Mouse (Mus musculus): ENCODE results near the gene Prss22. TPM values are rescaled to one million over a fixed set of nuclear protein-coding genes. Genes with fewer than 3 reads are reported as not detected.
"Not testable (repeated sequence)": the region's sequence is repeated elsewhere in the genome, so short reads cannot be mapped to it uniquely, and the experiment has no call there.

The Prss22 gene
- total RNA-seq, 2 experiments from 2014 or later = not detected

DNA sequence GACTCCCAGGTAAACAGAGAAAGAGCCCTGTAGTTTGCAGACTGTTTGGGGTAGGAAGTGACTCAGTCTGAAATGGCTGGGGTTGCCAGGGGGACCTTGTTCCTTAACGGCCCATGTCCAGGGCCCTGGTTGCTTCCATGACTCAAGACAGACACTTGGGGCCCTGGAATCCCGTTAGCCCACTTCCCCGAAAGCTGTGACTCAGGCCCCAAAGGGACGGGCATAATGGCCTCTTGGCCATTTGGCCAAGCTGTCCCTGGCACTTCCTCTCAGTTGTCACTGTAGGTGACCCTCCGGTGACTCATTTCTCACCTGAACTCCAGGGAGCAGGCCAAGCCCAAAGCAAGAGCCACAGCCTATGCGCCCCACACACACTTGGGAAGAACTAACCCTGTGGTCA, 483 bp upstream of the Prss22 start:
- no peak for DNase-seq (ENCODE audit: low spot score in 2 of 2)

DNA sequence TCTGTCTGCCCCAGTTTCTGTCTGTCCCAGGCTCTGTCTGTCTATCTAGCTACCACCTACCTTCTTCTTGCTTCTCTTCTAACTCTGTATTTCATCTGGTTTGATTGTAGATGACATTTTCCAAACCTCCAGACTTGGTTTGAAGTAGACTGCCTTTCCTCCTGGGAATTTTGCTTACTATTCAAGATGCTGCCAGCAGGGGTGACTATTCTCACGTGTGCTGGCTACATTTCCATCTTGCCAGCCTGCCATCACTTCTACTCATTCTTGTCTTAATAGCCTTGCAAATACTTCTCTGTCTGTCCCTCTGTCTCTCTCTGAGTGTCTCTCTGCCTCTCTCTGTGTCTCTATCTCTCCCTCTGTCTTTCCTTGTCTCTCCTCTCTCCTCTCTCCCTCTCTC, 2.5 kb downstream of the Prss22 start:
- no peak for DNase-seq (ENCODE audit: low spot score in 2 of 2)

DNA sequence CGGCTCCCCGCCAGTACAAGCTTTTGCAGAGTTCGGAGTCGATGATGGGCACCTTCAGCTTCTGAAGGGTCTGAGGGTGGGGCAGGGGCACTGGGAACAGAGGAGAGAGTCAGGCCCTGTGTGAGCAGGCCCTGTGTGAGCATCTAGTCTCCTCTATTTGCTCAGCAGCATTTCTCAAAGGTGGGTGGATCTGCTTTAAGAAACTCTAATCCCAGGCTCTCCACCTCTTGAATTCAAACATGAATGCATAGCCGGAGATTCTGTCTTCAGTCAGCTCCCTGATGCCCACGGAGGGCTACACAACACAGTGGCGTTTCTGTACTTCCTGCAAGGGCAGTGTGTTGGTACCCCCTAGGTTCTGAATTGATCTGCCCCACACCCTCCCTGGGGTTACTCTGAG, 3.2 kb downstream of the Prss22 start:
- no peak for DNase-seq (ENCODE audit: low spot score in 2 of 2)

DNA sequence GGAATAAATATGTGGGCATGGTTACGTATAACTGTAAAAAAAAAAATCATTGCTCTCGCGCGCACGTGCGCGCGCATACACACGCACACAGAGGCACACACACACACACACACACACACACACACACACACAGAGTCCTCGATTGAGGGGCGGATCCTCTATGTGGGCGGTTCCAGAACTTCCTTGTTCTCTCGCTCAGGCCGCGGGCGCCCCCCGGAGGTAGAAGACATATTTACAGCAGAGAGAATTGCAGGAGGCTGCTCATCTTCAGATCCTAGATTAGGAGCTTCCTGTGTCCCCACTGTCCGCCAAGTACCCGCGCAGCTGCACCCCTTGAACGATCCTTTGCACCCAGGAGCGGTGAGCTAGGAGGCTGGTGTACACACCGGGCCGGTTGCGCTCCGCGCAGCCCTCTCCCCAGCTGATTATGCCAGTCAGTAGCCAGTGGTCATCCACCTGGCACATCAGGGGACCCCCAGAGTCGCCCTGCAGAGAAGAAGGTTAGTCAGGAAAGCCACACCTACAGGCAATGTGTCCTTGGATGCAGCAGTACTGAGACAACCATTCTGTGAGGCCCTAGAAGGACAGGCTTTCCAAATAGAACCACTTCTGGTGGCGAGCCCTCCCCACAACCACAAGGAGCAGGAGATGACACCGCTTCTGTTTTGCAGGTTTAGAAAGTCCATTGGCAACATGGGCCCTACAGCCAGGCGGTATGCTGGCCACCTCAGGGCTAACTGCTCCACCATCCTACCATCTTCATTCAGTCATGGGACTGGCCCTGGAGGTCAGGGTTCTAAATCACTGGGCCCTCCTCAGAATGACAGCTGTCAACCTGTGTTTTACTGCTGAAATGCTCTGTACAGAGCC, 4.1 kb downstream of the Prss22 start:
- peak; percentile 87 to 96 for DNase-seq (ENCODE audit: low spot score in 2 of 2)

DNA sequence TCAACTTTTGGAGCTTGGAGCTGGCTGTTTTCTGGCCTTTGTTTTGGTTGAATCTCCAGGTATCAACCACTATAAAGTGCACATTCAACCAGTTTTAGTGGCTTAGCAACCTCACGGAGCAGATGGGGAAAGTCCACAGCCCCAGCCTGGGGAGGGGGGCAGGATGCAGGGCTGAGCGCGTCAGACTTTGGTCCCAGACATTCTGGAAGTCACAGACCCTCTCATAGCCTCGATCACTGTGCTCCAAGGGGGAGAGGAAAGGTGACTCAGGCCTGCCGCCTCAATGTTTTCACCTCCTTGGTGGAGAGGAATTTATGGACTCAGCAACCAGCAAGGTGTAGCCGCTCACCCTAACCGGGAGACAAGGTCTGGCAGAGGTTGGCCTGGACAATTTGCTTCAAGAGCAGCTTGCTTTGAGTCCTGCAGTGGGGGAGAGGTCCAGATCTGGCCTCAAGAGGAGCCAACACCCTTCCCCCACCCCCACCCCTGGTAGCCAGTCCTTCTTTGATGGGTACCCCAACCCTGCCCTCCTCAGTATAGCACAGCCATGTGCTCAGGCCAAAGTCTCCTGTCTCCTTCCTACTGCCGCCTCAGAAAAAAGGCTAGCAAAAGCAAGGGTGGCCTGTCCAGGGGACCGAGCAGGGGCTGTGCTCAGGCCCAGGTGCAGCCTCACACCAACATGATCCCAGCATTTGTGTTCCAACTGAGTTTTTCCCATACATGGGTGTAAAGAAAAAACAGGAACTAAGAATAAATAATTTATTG, 4.9 kb downstream of the Prss22 start:
- no peak for DNase-seq (ENCODE audit: low spot score in 2 of 2)

DNA sequence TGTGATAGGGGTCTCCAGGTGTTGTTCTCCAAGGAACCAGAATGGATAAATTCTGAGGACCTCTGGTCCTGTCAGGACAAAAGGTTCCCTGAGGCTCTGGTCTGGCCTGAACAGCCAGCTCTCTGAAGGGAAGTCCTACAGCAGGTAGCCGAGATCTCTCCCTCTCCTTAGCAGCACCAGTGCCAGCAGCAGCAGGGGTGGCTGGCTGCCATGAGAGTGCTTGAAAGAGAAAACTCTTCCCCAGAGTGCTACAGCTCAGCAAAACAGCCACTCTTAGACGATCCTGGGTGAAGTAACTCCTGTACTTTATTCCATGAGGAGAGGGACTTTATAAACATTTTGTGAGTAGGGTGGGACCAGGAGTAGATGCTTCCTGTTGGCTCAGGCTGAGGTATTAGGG, 8.1 kb downstream of the Prss22 start:
- no peak for DNase-seq (ENCODE audit: low spot score in 2 of 2)

DNA sequence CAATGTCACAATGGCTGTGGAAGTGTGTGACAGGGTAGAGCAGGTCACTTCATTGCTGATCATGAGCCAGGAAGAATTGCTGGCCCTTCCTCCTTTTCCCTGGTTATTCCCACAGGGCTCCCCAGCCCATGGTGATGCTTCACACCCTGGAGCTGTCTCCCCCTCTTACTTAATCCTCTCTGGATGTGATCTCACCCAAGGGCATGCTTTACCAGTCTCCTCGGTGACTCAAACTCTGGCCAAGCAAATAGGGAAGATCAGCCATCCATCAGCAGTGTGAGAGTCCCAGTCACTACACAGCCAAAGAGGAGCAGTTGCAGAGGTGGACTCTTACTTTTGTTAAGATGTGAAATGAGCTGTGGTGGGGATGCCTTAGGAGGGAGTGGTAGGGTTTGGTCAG, 12.9 kb downstream of the Prss22 start:
- no peak for DNase-seq (ENCODE audit: low spot score in 2 of 2)

DNA sequence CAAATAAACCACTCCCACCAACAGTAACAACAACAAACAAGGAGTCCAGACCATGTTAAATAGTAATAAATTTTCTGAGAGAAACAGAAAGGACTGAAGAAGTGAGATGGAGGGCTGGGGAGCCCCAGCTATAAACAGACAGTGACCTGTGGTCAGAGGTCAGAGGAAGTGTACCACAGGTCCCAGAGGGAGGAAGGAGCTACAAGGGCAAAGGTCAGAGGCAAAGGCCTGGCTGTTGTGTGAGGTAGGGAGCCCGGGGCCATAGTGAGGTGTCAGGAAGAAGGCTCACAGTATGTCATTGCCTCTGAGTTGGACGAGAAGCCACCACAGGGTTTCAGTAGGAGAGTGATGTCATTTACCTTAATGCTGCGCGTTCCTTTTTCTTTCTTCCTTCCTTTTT, 15.0 kb downstream of the Prss22 start:
- no peak for DNase-seq (ENCODE audit: low spot score in 2 of 2)

DNA sequence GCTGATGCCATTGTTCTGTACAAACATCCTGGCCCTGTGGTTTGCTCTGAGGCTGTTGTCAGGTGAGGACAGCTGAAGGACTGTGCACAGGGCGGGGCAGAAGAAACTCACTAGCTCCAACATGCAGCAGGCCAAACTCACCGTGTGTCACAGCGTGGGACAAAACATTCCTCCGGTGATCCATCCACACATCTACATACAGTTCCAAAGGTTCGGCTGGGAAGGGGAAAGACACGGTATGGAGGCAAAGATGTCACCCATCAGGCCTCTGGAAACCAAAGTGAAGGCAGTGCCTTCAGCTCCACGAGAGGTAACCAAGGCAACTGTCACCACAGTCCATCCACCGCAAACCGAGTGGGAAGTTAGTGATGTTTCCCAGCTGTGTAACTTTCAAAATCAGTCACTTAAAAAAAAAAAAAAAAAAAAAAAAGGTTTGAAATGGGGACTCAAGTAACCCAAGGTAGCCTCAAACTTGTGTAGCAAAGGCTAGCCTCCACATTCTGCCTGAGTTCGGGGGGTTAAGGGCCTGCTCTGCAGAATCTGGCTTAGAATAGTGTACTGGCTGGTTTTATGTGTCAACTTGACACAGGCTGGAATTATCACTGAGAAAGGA, 17.5 kb downstream of the Prss22 start, which contains the start of gene Prss30:
Prss30 (minus strand) TSS at position 270 of the 613 bp plus-strand sequence.
- no peak for DNase-seq (ENCODE audit: low spot score in 2 of 2)

DNA sequence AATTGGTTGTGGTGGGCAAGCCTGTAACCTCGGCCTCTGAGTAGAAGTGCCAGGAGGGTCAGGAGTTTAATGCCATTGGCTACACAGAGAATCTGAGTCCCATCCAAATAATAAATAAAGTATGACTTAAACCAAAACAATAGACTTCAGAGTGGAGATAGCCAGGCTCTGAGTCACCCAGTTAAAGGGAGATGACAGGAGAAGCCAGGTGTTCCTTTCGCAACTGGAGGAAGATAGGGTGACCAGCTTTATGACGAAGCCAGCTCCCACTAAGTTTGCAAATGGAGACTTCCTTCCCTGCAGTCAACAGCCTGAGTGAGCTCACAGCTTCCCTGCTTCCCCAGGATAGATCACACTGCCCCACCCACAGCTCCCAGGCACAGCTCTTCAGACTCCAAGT, 18.4 kb downstream of the Prss22 start:
- DNase-seq (ENCODE audit: low spot score in 2 of 2) = no peak

DNA sequence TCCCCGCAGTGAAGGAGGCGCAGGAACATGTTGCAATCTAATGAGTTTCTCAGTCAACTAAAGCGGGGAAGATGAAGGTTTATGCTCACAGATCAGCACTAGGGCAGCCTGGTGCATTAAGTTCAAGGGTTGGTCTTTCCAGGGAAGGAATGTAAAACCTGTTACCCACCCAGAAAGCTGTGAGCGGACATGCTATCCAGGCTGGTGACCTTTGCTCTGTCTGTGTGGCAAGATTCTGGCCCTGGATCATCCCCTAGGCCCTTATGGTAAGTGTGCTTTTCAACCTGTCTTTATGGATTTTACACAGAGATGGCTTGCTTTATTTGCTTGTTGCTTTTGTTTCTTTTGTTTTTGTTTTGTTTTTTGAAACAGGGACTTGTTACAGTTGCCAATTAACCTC, 21.2 kb downstream of the Prss22 start:
- no peak for DNase-seq (ENCODE audit: low spot score in 2 of 2)

DNA sequence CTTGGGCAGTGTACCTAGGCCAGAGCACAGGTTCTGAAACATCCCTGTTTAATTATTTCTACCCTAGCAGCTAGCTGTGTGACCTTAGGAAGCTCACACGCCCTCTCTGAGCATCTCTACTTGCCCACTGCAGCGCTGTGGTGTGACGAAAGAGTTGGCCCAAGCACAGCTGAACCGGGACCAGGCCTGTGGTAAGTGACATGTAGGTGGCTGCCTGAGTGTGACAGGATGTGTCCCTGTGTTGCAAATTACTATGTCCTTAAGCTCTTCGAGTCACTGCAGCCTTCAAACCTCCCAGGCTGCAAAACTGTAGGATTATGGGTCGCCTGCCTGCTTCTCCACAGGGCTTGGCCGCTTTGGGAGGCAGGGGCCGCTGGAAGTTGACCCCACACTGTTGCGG, 26.6 kb downstream of the Prss22 start:
- no peak for DNase-seq (ENCODE audit: low spot score in 2 of 2)

DNA sequence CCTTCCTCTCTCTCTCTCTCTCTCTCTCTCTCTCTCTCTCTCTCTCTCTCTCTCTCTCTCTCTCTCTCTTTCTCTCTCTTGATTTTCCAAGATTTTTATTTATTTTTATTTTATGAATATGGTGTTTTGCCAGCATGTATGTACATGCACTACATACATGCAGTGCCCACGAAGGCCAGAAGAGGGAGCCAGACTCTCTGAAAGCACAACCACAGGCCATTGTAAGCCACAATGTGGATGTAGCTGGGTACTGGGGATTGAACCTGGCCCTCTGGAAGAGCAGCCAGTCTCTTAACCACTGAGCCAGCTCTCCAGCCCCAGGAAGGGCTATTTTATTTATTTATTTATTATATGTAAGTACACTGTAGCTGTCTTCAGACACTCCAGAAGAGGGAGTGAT, 28.7 kb downstream of the Prss22 start:
- DNase-seq (ENCODE audit: low spot score in 2 of 2) = peak; percentile 37 to 88

DNA sequence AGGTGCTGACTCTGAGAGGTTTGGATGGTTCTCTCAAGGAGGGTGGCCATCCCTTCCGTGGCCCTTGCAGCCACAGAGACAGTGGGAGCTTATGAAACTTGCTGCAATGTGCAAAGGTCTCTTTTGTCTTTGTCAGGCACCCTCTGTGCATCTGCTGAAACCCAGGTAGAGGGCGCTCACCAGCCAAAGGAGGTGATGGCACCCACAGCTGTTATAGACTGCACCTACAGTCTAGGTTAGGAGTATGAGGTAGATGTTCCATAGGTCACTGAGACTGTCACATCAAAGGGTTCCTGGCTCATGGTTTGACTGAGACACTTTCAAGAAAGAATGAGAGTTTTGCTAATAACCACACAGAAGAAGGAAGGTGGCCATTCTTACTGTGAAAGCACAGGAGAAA, 29.1 kb downstream of the Prss22 start:
- DNase-seq (ENCODE audit: low spot score in 2 of 2) = no peak

DNA sequence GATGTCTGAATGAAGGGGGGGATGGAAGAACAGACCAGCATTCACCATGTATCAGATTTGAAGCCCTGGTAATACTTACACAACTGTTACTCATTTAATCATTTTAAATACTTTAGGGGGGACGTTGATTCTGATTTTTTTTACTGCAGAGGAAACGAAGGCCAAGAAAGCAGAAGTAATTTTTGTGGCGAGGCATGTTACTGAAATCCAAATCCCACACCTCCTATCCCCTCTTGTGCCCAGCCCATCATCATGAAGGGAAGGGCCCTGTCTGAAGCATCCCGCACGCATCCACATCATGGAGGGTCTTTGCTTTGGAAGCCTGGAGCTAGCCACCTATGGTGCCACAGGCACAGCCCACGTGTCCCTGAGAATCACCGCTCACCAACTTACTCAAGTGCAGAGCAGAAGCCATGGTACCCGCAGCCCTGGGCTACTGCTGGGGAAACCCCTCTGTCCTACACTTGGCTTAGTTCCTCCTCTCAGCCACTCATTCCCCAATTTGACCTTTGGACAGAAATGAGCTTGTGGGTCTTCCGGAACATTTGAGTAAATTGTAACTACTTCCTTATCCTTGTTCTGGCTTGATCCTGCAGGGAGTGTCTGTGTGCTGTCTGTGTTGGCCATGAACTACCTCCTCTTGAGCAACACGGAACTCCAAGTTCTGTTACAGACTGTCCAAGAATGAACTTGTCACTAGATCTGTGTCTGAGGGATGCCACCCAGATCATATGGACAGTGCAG, 31.1 kb downstream of the Prss22 start:
- no peak for DNase-seq (ENCODE audit: low spot score in 2 of 2)

DNA sequence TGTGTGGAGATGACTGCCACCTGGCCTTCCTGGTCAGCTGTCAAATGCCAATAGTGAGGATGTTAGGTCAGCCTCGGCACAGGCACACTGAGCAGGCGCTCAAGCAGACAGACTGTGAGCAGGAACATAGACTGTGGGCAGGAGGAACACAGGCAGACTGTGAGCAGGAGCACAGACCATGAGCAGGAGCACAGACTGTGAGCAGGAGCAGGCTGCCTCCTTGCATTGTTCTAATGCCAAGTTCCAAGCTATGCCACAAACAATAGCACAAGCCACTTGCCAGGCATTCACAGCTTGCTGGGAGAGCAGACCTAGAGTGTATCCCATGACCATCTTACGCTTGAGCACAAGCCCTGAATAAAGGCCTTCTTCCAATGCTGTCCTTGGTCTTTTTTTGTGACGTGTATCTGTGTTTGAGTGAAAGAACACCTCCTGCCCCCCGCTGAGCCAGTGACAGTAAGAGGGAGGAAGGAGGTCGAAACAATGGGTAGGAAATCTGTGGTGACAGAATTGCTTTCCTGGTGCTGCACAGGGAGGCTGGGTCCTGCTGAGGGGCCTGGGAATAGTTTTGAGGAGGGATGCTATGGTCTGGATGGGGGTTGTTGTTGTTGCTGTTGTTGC, 32.0 kb downstream of the Prss22 start:
- peak; percentile 14 to 48 for DNase-seq (ENCODE audit: low spot score in 2 of 2)

DNA sequence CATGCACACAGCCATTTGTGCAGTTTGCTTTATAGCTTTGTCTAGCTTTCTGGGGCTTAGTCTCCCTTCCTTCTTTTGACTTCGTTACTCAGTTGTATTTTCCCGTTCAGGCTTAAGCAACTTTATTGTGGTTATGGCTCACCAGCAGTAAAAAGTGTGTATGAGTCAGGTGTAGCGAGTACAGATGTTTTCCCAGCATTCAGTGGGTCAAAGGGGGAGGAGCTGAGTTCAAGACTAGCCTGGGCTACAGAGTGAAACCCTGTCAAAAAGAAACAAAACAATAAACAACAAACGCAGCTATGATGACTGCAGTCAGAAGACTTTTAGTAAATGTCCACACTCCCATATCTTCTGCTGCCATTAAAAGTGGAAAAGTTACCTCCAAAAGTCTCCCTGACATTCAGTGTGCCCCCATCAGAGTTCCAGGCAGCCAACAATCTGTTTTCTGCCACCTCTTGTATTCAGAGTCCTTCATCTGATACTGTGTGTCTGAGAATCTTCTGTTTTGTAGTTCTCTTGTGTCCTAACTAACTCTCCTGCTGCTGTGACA, 36.3 kb downstream of the Prss22 start:
- DNase-seq (ENCODE audit: low spot score in 2 of 2) = no peak

DNA sequence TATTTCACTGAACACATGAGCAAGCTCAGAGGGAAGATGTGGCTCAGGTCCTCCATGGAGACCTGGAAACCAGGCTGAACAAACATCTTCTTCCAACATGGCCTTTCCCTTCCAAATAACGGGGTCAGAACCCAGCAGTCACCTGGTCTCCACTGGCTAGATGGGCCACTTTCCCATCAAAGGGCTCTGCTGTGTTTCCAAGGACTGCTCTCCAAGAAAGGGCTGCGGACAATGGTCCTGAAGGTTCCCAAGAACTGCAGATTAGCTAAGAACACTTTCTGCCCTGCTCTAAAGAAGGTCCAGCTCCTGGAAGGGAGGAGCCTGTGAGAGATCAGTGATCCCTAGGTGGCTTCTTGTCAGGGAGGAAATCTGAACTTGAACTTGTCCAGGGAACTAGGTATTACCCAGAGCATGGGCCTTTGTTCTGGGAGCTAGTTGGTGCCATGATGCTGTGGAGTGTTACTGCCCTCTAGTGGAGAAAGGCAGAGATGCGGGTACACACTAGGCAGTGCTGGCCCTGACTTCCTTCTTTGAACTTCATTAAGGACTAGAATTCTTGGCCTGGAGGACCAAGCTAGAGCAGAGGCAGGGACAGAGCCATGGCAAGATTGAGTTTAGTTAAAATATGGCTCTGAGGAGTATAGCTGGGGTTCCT, 37.7 kb downstream of the Prss22 start:
- DNase-seq (ENCODE audit: low spot score in 2 of 2) = peak; percentile 63 to 93

DNA sequence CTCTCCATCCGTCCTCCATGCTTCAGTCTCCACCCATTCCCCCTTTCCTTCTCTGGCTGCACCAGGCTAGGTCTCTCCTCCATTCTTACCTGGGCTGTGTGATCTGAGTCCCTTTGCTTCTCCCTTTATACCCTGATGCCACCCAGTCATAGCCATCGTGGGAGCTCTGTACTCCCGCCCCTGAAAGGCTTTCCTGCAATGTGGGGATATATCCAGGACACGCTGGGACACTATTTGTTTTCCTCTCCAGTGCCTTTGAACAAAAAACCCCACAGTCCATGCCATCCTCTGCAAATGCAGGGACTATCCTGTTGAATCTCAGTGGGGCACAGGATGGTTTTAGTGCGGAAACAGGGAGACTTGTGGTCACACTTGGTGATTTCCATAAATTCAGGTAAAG, 42.7 kb downstream of the Prss22 start, which contains the start of gene Sbpl:
Sbpl (minus strand) TSS at position 101 of the 400 bp plus-strand sequence.
- no peak for DNase-seq (ENCODE audit: low spot score in 2 of 2)

DNA sequence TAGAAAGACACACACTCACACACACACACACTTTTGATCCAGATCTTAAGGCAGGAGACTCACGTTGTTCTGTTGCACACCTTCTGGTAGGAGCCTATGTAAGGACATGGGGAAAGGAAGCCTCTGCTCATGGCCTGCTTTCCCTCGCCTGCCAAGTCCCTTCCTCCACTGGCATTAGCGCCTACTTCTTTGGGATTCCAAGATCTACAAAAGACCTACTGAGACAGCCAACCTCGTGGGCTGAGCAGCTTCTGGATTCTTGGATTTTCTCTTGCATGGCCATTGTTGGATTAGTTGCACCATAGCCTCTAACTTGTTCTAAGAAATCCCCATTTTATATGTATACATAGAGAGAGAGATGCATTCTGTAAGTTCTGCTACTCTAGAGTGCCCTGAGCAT, 47.1 kb downstream of the Prss22 start:
- not testable (repeated sequence) for DNase-seq (ENCODE audit: low spot score in 2 of 2)

Data from layer of hippocampus, adult 18-20 months (tissue).